Mouse (Mus musculus) heart, adult 2 months (tissue): Measurements from ENCODE around the gene Tnfaip8l2.

Experiments used
- CTCF ChIP-seq: fragments of 200-600 bp; IDR thresholded peaks from 2 replicates; pipeline ENCODE4 v1.8.1; 2022; ENCODE audit warnings: antibody characterized with exemption, mild to moderate bottlenecking, moderate library complexity
- EP300 ChIP-seq: fragments of 200-500 bp; IDR thresholded peaks from 2 replicates; pipeline ENCODE4 v1.6.1; 2011; ENCODE audit warnings: low read depth, low read length, control low read depth; ENCODE audit not compliant: insufficient read depth
- POLR2A ChIP-seq: fragments of 200-500 bp; IDR thresholded peaks from 2 replicates; pipeline ENCODE4 v1.6.1; 2011; ENCODE audit warnings: mild to moderate bottlenecking, low read depth, low read length, control low read depth; ENCODE audit not compliant: insufficient read depth

GRCm38 (mm10) chr3:95141952-95142616 is at the start of gene Tnfaip8l2:
- no peak for TF ChIP-seq CTCF
- TF ChIP-seq POLR2A = peak; percentile 54; the same call in 1 of the 2 replicates
- TF ChIP-seq EP300 = no peak
